Mouse (Mus musculus) heart, adult 8-10 months (tissue): ENCODE measurements around the gene Gm13769. TPM values are rescaled to one million over a fixed set of nuclear protein-coding genes. Genes with fewer than 3 reads are reported as not detected.
"Not testable (repeated sequence)": the region's sequence is repeated elsewhere in the genome, so short reads cannot be mapped to it uniquely, and the experiment has no call there.

ENCODE experiments used
- DNase-seq: peaks from one replicate; pipeline ENCODE4 v3.0.0; 2022; ENCODE audit warnings: low spot score
- total RNA-seq, 4 experiments: library from RNA; stranded (reverse); gene quantifications; 2 replicates each; pipeline ENCODE4 v1.2.4; 2022

Gene Gm13769
- under 1 TPM in 3 of 4 experiments, not detected in 1; 0.14 to 0.25 (median 0.16) TPM for total RNA-seq

DNA sequence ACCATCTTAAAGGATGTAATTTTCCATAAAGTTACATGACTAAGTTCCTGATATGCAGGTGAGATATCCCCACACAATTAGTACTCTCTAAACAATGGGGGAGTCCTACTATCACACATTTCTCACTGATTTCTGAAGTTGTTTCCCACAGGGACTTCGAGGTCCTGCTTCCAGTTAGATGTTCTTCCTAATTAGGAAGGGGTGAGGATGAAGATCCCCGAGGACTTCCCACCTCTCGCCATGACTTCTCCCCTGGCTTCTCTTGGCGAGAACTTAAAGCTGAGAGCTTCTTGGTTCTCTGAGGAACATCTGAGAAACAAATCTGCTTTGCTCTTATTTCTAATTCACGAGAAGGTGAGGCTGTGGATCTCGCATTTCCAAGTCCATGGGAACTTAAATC, at the start of gene Gm13769:
TSS of gene Gm13769 (plus strand) at position 301 of the 400 bp plus-strand sequence.
- not testable (repeated sequence) for DNase-seq

DNA sequence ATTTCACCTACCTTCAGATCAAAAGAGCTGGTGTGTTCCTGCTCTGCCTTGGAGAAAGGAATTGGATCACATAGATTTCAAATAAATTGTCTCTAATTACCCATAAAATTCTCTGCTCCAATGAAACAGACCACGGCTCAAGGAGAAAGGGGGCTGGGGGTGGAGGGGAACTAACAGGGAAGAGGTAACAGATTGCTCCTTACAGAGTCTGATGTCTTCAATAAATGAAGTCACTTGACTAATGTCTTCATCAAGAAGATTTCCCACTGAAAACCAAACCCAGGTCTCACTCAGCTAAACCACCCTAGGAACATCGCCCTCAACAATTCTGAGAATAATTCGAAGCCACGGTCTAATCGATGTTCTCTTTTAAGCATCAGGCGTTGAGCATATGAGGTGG, 29.3 kb upstream of the Gm13769 start, which contains the start of gene Olfr1272:
TSS of gene Olfr1272 (minus strand) at position 101 of the 400 bp plus-strand sequence.
- no peak for DNase-seq

DNA sequence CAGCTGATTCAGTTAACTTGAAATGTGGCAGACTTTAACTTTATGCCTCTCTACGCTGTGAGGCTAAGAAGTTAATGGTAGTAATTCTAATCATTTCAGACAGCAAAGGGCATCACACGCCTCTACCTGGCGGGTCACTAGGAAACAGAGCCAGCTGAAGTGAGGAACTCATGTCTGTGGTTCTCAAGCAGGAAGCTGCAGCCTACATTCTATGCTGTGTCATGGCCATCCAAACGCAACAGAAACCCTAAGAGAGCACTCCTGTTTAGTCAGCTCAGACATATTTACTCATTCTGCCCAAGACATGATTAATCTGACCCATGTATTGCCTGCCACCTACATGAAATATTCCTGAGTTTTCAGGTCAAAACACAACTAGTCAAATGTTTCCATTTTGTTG, 24.7 kb downstream of the Gm13769 start:
- DNase-seq = not testable (repeated sequence)

DNA sequence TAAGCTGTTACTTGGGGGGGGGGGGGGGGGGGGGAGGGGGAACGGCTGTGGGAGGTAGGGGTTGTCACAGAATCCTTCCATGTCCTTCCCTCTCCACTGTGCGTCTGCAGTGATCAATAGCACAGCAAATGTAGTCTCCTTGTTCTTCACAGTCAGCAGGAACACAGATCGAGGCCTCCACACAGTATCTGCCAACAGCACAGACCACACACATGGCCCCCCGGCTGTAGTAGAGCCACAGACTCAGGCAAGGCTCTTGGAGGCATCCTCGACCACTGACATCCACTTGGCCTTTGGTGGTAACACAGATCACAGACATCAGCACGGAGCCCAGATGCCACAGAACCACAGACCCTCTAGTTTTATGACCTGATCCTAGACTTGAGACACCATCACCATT, 29.0 kb downstream of the Gm13769 start:
- not testable (repeated sequence) for DNase-seq

DNA sequence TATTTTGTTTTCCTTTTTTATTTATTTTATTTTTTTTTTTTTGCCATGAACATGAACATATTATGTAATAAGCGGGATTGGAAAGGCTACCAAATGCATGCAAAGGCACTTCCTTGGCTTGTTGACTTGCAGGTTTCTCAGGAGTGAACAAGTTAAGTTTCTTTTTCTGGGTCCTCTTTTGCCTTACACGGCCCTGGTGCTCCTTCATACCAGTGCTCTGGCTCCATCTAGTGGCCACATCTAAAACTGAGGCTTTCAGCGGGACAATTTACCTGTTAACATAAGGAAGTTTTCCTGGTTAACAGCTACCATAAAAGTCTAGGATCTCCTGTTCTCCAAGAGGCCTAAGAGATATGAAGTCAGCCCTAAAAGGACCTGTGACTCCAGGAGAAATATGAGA, 29.5 kb downstream of the Gm13769 start:
- not testable (repeated sequence) for DNase-seq

DNA sequence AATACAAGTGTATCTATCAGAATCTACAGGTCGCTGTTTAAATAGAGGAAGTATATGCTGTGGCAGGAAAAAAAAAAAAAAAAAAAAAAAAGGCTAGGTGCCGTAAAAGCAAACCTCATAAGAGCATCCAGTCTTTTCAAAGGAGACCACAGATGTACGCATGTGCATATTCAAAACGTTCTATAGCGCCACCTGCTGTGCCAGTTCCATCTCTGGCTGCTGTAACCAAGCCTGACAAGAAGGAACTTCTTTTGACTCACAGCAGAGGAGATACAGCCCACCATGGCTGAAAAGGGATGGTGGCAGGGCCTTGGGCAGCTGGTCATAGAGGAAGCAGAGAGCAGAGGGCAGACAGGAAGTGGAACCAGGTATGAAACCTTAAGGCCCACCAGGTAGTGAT, 37.2 kb downstream of the Gm13769 start:
- DNase-seq = not testable (repeated sequence)

DNA sequence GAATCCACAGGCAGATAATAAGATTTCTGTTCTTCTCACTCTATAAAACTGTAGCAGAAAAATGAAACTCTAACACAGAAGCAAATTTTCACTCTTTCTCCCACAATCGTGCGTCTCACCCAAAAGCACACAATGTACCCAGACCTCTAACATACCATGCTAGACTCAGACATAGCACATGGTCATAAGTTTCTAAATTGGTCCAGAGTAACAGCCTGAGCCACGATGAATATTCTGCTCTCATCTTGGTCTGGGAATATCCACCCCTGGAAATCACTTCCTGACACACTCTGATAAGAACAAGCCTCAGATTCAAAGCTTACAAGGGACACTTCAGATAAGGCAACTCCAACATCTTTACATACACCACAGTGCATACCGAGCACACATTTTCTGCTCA, 38.2 kb downstream of the Gm13769 start:
- not testable (repeated sequence) for DNase-seq

Other genes with a start within 250 kb of the Gm13769 start
- not detected for gene Olfr1269, start 200.8 kb upstream of the Gm13769 start, total RNA-seq
- not detected for gene Olfr32, start 179.9 kb upstream of the Gm13769 start, total RNA-seq
- gene Olfr1270, start 169.1 kb upstream of the Gm13769 start, total RNA-seq = not detected
- not detected for gene Olfr1506, start 97.7 kb upstream of the Gm13769 start, total RNA-seq
- not detected for gene Olfr142, start 64.6 kb upstream of the Gm13769 start, total RNA-seq
- not detected for gene Olfr1271, start 51.2 kb upstream of the Gm13769 start, total RNA-seq
- not detected for gene Olfr1272, start 29.4 kb upstream of the Gm13769 start, total RNA-seq
- not detected for gene Olfr1274-ps, start 76.5 kb downstream of the Gm13769 start, total RNA-seq